Mouse (Mus musculus) erythroblast, embryonic 14.5 days (primary cell): ENCODE results near the gene Sorbs1.

Experiments
- GATA1 ChIP-seq: IDR thresholded peaks from 2 replicates; pipeline ENCODE4 v1.6.1; 2012; ENCODE audit warnings: low read length, inconsistent platforms, mixed read lengths
- TAL1 ChIP-seq: IDR thresholded peaks from 3 replicates; pipeline ENCODE4 v1.6.1; 2012; ENCODE audit warnings: low read length, inconsistent platforms, mixed read lengths

GRCm38 (mm10) chr19:40410511-40410910, 103.1 kb downstream of the Sorbs1 start:
- TF ChIP-seq TAL1: no peak
- TF ChIP-seq GATA1: no peak
